Mouse (Mus musculus) lung, postnatal 36 days (tissue): Measurements from ENCODE around the gene Col5a1.
A peak's percentile ranks its signal among the peaks of the same experiment; 100 is the strongest.

Experiments
- DNase-seq: peaks from one replicate; pipeline ENCODE4 v3.0.0; 2022; ENCODE audit warnings: mixed read lengths

The Col5a1 gene

DNA sequence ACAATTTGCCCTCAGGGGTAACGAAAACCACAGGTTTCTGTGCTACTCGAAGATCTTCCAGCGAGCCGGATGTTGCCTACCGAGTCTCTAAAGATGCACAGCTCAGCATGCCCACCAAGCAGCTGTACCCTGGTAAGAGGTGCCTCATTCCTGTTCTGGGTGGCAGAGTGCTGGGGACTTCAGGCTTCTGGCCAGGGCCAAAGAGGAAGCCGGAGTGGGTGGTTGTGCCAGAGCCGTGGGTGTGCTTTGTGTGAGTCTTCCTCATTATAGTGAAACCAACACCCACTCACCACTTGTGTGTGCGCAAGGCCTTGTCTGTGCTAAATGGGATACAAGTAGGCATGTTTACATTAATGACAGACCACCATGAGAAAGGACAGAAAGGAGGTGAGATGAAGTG lies 35.8 kb downstream of the Col5a1 start:
- DNase-seq, result peak; percentile 34

DNA sequence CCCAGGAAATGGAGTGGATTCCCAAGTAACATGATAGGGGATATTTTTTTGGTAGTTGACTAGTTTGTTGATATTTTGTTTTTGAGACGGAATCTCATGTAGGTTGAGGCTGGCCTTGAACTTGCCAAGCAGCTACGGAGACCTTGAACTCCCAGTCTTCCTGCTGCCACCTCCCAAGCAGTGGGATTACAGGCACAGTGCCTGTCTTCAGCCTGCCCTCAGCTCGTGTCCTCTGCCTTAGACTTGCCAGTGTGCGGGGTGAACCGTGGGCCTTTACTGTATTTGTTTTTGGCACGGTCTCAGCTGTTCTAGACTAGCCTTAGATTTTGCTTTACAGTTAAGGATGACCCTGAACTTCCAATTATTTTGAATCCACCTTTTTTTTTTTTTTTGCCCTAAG lies 37.5 kb downstream of the Col5a1 start:
- no peak for DNase-seq

DNA sequence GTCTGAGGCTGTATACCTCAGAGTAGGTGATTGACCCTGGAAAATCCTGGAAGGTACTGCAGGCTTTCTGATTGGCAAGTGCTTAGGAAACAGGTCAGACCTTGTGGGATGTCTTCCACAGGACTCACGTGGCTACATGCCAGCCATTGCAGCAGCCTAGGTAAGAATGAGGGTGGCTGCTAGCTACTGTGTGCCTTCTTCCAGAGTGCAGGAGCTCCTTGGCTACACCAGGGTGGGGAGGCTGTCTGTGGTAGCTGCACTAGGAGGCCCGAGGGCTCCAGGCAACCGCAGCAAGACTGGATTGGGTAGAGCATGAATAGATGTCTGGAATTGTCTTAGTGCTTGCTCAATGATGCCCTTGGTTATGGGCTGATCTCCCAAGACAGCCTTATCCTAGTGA lies 38.2 kb downstream of the Col5a1 start:
- no peak for DNase-seq

DNA sequence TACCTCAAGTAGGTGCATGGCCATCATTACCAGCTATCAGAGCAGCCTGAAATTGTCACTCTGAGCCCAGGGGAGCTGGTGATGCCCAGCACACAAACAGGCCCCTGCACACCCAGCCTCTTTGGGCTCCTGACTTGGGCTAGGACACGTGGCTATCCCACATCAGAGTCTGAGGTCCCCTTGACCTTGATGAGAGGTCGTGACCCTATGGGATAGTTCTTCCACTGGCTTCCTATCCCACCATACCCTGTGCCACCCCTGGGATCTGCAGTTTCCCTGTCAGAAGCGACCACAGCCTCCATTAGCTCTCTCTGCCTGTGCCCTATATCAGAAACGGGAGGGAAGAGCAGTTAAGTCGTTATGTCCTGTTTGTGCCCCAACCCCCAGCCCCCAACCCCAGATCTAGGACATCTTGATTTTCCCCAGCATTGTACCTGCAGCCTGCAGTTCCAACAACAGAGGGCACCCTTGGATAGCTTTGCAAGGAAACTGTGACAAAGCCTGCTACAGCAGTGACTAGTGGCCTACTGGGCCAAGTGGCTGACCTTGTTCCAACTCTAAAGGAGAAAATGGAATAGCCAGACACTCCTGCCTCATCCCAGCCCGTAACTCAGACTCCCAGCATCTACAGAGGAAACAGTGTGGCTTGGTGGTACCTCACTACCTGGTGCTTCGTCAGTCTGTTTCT lies 40.4 kb downstream of the Col5a1 start:
- peak; percentile 82 for DNase-seq

DNA sequence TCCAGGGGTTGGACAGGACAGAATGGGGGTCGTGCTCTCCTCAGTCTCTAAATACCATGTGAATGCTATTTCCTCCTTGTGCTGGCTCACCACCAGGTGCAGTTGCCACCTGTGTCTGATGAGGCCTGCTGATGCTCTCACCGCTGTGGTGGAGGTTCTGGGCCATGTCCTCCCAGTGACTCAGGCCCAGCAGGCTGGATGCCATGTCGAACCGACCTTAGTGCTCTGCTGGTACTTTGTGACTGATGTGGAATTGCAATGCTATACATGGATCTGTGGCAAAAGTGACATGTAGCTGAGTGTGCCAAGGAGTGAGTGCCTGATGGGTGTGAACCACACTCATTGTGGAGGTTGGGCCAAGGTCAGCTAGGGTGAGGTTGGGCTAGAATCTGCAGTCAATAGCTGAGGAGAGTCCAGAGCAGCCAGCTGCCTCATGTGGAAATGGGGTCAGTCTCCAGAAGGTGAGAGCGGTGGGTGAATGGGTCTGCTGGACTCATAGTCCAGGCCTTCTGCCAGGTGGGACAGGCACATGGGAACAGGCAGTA lies 44.3 kb downstream of the Col5a1 start:
- no peak for DNase-seq

DNA sequence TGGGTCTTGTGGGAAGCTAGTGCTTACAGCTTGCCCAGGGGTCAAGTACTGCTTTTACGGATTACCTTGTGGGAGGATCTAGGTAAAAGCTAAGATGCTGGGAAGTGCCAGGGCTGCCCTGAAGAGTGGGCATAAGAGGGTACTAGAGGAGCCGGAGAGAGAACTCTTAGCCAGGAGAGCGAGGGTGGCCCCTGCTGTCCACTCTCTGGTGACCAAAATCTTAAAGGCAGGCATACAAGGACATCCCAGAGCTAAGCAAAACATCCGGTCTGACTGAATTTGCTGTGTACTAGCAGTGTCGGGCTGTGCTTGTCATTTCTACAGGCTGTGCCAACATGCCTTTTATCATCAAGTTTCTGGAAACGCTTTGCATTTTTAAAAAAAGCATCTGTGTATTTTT lies 44.9 kb downstream of the Col5a1 start:
- peak; percentile 34 for DNase-seq

DNA sequence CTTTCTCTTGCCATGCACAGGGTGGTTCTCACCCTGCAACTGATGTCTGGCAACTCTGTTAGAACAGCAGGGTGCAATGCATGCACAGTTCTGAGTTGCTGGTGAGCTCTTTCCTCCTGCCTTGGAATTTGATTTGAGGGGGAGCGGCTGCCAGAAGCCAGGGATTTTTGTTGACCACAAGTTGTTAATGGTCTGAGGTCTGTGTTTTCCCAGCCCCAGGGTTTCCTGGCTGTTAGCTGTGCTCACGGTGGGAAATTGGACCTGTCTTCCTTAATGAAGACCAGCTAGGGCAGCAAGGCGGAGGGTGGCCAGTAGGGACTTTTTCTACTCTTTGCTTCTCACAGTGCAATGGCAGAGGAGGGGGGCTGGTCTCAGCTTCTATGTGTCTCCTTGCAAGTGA lies 45.7 kb downstream of the Col5a1 start:
- DNase-seq, result no peak

DNA sequence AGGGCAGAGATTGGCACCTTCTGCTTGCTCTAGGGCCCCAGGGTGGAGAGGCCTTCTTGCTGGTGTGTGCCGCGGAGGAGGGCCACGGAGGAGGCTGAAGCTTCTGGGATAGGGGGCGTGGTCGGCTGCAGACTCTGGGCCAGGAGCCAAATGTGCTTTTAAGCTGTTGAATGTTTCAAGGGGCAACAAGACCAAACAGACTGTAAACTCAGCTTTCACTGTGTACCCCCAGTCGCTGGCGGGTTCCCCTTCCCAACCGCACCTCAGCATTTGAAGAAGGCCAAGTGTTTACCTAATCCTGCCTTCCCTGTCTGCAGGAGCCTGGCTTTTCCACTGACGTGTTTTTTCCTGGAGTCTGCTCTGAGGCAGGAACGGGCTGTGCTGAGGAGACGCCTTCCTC lies 48.0 kb downstream of the Col5a1 start:
- DNase-seq, result peak; percentile 88

DNA sequence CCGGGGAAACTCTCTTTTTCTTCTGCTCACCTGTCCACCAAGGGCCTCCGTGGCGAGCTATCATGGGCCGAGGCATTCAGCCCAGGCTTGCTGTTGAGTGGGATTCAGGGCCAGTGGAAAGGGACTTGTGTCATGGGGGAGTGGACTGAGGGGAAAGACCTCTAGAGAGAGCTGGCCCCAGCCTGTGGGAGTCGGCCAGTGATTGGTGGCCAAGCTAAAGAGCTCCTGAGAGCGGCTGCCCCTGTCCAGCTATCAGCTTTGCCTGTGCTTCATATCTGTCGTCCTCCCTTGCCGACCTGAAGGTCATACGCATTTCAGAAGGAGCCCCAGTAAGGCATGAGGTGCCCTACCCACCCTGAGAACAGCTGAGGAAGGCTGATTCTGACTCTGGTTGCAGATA lies 48.6 kb downstream of the Col5a1 start:
- no peak for DNase-seq

DNA sequence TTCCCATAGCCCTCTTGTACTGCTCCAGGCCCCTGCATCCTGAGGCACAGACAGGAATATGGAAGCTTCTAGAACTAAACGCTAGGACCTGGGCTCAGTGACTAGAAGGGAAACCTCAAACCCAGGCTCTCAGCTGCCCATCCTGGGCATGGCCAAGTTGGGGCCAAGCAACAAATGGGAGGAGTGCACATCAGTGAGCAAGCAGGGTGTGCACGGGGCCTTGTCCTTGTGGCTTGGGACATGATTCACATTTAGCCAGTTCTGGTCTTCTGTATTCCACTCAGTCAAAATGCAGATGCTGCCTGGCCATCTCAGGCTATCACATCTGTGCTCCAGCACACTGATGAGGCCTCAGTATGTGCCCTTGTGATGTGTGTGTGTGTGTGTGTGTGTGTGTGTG lies 49.2 kb downstream of the Col5a1 start:
- DNase-seq, result no peak

DNA sequence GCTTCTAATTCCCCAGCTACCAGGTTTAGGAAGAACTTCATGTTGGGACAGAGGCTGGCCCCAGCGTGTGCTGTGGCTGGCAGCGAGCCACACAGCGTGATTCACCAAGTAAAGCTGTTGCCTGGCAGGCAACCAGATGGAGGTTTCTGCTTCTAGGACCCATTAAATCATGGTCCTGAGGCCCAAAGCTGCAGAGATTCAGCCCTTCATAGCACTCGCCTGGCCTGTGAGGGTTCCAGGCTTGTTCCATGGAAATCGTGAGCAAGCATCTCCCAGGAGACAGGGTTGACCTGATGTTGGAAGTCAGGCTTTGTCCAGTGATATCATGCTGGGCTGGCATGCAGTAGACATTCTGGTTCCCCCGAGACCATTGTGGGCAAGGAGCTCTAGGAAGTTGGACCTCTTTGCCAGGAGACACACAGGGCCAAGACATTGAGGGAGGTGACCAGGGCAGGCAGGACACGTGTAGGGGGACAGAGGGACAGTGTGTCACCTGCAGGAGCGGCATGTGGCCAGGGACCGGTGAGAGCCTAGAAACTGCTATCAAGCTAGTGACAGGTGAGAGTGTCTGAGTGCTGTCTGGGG lies 50.5 kb downstream of the Col5a1 start:
- DNase-seq, result peak; percentile 79

DNA sequence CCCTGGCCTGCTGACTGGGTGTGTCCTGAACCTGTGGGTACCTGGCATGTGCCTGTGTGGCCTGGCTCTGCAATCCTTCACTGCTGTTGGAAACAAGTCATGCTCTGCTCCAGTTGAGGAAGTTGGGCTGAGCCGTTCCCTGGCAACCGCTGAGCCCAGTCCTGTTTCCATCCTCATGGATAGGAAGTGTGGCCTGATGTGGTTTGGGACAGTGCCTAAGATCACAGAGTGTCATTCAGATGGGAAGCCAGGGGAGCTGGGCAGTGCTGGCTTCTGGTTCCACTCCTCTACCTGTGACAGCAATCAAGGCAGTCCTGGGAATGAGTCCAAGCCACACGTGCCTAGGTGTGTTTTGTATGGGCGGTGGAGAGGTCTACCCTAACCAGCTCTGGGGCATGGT lies 53.2 kb downstream of the Col5a1 start:
- DNase-seq, result peak; percentile 85

DNA sequence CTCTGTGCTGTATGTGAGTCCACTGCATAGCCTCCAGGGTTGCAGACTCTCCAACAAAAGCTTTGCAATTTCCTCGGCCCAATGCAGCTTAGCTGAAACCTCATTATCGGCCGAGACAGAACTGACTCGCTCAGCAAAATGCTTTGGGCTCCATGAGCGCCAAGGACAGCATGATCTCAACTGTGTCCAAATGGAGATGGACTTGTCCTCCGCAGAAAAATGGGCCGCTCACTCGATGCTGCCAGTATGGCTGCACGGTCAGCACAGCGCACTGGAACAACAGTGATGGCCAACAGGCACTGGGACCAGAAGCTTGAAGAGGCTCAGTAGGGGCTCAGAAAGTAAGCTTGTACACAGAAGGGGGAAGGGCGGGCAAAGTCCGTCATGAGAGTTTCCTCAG lies 53.9 kb downstream of the Col5a1 start:
- no peak for DNase-seq

DNA sequence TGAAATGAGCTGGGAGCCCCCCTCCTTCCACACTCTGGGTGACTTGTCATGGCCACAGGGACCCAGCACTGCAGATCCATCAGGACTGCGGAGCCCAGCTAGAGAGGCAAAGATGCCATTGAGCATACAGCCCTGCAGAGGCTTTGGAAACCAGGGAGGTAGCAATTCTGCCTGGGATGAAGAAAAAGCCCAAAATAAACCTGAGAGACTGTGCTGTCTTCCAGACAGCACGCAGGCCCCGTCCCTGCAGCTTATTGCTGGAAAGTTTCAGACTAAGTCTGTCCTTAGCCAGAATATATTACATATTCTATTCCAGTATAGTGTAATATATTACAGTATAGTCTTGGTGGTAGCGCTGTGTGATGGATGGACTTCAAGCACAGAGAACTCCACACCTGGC lies 61.0 kb downstream of the Col5a1 start:
- DNase-seq, result no peak

DNA sequence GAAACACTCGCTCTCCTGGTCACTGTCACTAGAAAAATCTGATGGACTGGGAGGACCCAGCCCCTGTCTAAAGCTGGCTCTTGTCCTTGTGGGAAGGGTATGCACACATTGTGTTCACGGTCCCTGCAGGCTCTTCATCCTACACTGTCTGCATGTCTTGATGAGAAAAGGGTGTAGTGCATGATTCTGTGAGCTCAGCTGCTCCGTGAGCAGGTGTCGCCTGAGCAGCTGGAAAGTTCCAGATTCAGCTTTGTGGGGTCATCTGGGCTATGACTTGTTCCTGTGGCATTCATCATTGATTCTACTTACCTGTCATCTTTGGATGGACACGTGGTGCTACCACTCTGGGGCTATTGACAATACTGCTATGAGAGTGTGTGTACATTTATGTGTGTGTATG lies 61.7 kb downstream of the Col5a1 start:
- DNase-seq, result no peak

DNA sequence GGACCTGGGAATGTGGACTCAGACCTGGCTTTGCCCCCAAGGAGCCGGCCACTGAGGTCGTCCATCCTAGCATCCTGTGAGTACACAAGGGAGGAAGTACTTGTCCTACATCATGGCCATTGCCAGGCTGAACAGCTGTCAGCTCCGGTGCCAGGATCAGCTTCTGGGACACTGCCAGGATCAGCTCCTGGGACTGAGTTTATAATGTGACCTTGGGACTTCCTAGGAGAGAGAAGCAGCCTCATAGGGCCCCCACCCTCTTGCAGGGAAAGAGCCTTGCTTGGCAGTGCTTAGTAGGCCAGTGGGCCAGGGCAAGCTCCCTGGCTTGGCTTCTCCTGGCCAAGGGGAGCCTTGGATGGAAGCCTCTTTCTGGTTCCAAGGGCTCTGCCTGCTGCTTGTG lies 67.6 kb downstream of the Col5a1 start:
- DNase-seq, result peak; percentile 53

DNA sequence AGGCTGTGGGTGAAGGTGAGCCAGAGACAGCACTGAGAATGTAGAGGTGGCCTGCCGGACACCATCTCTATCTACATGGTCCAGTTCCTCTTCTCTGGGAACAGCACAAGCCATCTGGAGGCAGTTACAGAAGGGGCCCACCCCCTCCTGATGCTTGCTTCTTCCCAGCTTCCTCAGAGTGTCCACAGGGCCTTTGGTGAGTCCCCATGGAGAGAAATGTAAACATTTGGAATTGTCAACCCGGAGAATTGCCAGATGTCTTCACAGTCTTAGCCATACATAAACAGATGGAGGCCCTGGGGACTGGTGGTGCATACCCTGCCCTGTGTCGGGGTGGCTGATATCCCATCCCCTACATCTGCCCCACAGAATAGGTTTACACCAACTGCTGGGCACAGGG lies 68.7 kb downstream of the Col5a1 start:
- DNase-seq, result peak; percentile 11

DNA sequence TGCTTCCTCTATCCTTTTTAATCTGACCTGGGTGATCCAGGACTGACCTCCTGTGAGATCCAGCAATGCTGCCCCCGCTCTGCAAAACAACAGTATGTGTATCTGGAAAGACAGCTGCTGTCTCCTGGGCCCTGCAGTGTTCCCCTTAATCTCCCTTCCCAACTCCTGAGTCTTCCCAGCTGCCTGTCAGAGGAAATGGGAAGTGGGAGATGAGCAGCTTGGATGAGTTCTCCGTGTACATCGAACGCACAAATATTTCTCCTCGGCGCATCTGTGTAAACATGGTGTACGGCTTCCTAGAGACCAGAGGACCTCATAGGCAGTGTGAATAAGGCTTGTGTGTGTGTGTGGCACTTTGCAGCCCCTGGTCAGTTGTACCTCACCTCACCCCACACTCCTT lies 70.5 kb downstream of the Col5a1 start:
- no peak for DNase-seq

DNA sequence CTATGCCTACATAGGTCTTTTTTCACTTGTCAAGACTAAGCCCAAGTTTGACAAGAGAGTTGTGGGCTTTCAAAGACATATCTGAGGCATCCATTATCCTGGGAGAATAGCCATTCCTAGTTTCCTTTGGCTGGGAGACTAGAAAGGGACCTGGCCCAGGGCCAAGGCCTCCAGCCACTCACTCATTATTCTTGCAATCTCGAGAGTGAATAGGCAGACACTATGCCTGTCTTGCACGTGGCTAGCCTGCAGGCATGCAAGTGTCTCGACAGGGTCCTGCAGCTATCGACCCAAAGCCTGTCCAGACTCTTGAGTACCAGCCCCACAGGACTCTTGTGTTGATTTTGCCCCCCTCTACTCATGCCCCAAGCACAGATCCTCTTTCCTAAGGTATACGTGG lies 71.0 kb downstream of the Col5a1 start:
- peak; percentile 42 for DNase-seq

DNA sequence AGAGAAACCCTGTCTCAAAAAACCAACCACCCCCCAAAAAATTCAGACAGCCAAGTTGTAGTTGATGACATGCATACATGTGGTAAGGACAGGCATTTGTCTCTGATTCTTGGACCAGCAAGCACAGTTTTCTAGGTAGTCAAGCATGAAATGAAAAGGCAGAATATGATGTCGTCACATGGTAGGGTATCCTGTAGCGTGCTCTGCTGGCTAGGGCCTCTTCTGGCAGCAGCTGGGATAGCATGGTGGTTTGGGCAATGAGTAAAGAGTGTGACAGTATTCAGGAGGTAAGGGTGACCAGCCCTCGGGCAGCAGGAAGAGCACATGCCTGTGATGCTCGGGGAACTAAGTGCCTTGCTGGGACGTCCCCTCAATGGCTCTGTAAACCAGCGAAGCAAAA lies 73.0 kb downstream of the Col5a1 start:
- no peak for DNase-seq

DNA sequence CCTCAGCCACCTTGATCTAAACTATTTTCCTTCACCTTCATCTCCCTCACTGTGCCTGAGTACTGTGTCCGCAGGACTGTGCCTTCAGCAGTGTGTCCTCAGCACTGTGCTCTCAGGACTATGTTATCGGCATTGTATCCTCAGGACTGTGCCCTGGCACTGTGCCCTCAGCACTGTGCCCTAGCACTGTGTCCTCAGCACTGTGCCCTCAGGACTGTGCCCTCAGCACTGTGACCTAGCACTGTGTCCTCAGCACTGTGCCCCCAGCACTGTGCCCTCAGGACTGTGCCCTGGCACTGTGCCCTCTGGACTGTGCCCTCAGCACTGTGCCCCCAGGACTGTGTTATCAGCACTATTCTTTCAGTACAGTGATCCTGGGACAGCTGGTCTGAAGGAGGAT lies 75.0 kb downstream of the Col5a1 start:
- DNase-seq, result no peak

DNA sequence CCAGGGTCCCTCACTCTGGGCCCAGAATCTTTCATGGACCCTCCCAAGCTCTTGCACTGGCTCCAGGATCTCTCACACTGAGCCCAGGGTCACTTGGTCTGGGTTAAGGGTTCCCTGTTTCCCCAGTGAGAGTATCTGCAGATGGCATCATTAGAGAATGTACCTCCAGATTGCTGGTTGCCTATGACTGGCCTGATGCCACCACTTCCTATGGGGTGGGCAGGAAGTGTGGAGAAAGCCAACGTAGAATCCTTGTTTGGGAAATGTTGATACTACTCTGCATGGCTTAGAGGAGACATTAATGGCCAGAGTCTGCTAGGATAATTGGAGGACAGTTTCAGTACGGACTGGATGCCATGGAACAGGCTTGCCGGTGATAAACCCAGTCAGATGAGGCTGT lies 76.2 kb downstream of the Col5a1 start:
- no peak for DNase-seq

DNA sequence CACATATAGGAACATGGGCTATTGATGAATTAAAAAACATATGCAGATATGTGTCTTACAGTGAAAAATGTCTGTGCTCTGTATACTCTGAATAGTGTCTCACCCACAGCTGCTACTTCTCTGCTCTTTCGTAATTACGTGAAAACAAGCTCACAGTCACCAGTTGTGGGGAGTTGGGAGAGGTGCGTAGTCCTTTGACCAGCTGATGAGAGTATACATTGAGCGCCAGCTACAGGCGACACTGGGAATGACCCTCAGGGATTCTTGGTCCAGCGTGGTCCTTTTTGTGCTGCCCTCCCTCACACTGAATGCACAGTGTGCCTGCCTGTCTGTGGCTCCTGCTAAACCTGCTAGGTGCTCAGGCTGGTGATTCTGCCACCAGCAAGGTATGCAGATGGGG lies 82.9 kb downstream of the Col5a1 start:
- DNase-seq, result peak; percentile 81

DNA sequence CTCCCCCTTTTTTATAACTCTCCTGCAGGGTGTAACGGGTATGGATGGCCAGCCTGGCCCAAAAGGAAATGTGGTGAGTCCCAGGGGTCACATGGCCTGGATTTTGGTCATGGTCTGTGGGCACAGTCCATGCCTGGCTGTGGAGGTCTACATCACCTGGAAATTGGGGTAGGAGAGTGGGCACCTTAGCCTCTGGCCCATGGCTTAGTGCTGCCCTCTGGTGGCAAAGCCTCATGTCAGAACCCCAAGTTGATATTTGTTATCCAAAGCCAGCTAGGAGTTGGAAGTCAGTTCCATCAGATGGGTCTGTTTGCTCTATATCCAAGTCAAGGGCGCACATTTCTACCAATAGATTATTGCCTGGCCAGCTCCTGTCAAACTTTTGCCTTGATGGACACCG lies 87.6 kb downstream of the Col5a1 start:
- DNase-seq, result peak; percentile 80

DNA sequence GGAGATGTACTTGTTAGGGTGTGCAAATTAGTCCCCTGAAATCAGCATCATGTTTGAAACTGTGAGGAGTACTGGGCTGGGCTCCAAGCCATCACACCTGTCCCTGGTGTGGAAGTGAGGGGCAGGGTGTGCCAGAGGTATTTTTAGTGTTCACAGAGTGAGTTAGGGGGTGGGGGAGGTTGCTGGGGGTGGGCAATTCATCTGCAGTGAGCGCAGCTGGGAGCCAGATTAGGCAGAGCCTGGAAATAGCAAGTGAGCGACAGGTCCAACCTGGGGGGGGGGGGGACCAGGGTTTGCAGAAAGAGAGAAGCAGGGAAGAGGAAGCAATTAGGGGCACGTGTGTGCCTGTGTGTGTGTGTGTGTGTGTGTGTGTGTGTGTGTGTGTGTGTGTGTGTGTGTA lies 89.6 kb downstream of the Col5a1 start:
- no peak for DNase-seq
